Mouse (Mus musculus) granulocyte monocyte progenitor cell, adult 5-6 weeks (primary cell): ENCODE measurements at regions not wholly inside any gene's neighbourhood (a gene's known extent, or its start where the extent isn't known, plus 50 kb on each side); places are given as distances from the start of the nearest gene placed in this dataset.
"Not testable (repeated sequence)": the region's sequence is repeated elsewhere in the genome, so short reads cannot be mapped to it uniquely, and the experiment has no call there.

Source experiments
- ATAC-seq: replicated peaks from 2 replicates; pipeline ENCODE4 v1.8.0; 2016; ENCODE audit warnings: mild to moderate bottlenecking, moderate TSS enrichment, inconsistent platforms; ENCODE audit not compliant: poor library complexity, severe bottlenecking

DNA sequence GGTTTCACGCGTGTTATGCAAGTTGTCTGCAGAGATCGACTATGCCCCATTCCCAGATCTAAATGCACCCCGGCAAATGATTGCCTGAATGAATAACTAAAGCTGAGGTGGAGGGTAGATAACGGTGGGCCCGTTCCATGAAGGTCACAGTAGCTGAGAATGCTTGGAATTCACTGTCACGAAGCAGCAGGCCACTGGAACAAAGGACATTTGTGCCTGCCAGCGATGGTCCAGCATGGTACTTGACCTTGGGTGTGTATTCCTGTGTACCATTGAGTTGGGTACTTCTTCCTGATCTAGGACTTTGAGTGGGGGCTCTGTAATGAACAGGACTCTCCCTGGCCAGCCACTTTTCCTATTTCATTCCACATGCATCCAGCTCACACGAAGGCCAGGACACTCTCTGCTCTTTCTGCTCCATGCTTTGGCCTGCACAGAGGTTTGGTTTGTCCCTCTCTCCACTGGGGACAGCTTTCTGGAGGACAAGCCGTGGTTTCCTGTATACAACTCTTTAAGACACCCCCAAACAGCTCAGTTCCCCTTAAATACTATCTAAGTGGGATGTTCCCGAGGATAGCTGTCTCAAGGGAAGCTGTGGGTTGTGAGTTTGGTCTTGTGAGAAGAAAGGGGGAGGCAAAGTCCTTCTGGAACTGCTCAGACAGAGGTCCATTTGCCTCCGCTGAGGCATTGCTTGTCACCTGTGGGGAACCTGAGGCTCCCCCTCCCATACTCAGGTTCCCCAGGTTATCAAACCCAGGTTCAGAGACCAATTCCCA is 246.9 kb downstream of the Diras2 start:
- no peak for ATAC-seq

GRCm38 (mm10) chr13:52288400-52288799 is 242.7 kb downstream of the Diras2 start:
- ATAC-seq = no peak

- no peak for ATAC-seq
These were observed 235.2 kb downstream of the Diras2 start for GRCm38 (mm10) chr13:52295847-52296246.

DNA sequence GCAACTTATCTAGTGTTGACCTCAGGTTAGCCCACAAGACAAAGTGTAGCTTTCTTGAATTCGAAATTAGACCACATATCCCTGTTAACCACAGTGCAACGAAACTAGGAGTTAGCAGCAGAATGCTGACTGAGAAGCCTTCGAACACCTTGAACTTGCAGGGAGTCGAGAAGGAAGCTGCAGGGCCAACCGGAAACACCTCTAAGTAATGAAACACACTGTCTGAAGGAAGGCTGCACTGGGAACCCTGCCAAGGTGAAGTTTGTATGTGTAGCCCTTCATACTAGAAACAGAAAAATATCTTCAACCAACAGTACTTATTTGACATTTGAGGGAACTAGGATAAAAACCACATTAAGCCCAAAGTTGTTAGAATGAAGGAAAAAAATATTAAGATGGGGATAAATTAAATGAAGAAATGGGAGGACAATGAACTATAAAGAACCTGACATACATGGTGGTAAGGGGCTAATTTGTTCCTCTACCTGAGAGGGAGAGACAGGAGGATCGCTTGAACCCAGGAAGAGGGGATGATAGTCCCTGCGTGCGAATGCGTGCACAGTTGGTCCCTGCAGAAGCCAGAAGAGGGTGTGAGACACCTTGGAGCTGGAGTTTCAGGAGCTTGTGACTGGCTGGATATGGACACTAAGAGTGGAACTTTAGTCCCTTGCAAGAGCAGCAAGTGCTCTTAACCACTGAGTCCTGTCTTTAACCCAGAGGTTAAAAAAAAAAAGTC is 234.4 kb downstream of the Diras2 start:
- ATAC-seq = peak; percentile 33

- ATAC-seq = no peak
These were observed 233.8 kb downstream of the Diras2 start for GRCm38 (mm10) chr13:52297277-52297623.

GRCm38 (mm10) chr13:52298362-52298761 is 232.7 kb downstream of the Diras2 start:
- ATAC-seq = no peak

DNA sequence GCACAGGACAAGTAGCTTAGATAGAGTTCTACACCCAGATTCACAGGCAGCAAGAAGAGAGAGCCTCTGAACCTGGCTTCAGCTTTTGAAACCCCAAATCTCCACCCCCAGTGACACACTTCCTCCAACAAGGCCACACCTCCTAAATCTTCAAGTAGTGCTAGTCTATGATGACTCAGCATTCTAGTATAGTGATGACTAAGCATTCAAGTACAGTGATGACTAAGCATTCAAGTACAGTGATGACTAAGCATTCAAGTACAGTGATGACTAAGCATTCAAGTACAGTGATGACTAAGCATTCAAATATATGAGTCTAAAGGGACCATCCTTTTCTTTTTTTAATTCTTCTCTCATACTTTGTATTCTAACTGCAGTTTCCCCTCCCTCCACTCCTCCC is 225.8 kb downstream of the Diras2 start:
- peak; percentile 40; the same call in 1 of the 2 replicates for ATAC-seq

DNA sequence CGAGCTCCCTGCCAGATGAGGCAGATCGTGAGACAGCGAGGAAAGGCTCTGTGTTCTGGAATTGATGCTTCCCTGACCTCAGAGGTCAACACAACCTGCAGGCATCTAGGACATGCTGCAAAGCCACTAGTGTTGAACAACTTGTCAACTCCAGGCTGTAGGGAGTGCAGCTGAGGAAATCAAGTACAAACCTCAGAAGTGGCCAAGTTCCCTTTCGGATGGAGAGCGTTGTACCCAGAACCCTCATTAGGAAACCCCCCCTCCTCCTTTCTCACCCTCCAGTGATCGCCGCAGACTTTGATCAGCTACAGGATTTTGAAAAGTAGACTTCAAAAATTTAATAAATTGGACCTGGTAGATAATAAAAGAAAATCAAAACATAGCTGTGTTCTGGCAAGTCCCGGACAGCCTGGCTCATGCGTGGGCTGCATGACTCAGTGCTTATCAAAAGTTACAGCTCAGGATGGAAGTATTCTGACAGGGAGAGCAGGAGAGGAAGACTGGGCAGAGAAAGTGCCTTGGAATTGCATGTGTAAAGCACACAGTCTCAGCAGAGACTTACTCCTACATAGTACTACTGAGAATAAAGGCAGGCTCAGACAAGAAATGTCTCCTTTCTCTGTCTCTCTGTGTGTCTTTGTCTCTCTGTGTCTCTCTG is 224.2 kb downstream of the Diras2 start:
- peak; percentile 76 for ATAC-seq

GRCm38 (mm10) chr13:52310954-52311353 is 220.1 kb downstream of the Diras2 start:
- ATAC-seq = no peak

- no peak for ATAC-seq
These were observed 212.8 kb downstream of the Diras2 start for GRCm38 (mm10) chr13:52318276-52318675.

DNA sequence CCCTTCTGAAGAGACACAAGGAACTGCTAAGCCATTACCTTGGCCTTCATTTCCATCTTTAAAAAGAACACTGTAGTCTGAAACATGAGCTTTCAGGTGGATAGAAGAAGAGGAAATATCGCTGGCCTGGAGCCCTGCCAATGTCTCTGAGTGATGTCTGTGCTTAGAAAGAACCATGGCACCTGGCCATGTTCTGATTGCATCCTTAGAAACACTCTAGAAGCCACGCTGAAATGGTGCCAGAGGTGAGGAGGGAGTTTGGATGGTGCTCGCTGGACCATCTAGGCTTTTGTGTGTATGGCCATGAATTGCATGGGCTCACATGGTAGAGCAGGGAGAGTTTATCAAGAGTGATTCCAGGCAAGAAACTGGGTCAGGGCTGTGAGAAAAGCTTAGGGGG is 207.4 kb downstream of the Diras2 start:
- no peak for ATAC-seq

DNA sequence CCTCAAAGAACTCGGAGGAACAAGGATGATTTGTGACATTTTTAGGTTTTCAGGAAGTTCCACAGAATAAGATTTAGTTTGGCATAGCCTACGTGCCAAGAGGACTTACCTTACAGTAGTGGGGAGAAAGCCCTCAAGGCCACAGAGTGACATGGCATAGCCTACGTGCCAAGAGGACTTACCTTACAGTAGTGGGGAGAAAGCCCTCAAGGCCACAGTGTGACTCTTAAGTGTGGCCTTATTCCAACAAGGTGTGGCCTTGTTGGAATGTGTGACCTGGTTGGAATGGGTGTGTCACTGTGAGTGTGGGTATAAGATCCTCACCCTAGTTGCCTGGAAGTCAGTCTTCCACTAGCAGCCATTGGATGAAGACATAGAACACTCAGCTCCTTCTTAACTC is 206.7 kb downstream of the Diras2 start:
- not testable (repeated sequence) for ATAC-seq

- ATAC-seq = not testable (repeated sequence)
These were observed 205.4 kb downstream of the Diras2 start for GRCm38 (mm10) chr13:52325647-52326046.

DNA sequence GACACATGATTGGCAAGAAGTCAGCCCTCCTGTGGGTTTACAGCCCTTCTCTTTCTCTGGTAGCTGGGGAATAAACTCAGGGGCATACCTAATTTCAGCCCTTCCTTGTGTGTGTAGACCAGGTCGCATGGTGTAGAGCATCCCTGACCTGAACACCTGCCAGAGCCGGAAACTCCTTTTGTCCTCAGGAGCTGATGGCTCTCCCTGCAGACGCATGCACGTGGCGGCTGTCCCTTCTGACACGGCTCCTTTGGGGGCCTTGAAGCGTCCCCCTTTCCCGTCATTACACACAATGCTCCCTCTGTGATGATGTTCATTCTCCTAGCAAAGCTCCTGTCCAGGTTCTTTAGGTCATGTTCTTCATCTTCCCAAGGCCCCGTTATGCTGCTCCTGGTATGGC is 203.3 kb downstream of the Diras2 start:
- no peak for ATAC-seq

DNA sequence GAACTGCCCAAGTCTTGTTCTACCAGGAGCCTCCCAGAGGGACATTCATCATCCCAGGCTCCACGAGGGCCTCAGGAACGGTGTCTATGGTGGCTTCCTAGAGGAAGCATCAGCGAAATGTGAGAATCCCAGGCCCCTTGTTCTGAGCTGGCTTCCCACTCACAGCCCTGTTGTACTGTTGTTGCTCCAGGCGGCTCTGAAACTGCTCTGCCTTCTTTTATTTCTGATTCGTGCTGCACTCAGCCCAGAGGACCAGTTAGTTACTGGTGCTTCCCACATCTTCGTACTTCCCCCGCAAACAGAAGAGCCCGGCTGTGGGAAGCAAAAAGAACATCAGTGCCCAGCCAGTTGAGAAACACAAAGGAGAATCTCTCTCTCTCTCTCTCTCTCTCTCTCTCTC is 202.3 kb downstream of the Diras2 start:
- no peak for ATAC-seq

- ATAC-seq = peak; percentile 72
These were observed 200.0 kb downstream of the Diras2 start for GRCm38 (mm10) chr13:52331068-52331467.

DNA sequence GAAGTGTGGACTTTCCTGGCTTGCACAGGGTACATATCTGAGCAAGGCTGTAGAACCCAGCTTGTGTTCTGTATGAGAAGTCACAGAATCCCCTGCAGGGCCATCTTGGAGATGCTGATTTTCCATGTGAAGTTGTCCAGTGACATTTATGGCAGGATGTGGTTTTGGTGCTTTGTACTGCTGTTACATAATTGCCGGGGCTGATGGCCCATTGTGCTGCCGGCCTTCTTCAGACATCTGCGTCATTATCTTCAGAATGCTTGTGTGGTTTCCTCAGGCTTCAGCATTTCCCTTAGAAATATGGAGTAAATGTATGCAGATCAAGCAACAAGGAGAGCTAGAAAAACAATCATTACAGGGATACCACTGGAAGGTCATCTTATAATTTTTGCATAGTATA is 196.1 kb downstream of the Diras2 start:
- ATAC-seq = peak; percentile 80

GRCm38 (mm10) chr13:52337936-52338335 is 193.1 kb downstream of the Diras2 start:
- ATAC-seq = no peak

DNA sequence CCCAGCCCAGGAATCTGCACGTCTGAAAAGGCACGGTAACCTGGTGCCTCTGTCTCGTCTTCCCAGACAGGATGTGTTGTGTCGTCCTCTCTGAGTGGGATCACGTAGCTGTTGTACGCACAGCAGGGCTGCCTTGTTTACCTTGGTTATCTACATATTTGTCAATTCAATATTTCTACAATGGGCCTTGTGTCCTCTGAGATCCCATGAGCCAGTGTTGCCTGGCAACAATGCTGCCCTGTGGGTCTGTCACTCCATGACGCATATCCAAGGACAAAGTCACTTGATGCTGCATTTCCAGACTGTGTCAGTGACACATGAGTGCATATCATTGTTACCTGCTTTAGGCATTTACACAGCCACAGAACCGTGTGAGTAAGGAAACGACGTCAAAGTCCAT is 191.9 kb downstream of the Diras2 start:
- ATAC-seq = no peak

- ATAC-seq = no peak
These were observed 189.1 kb downstream of the Diras2 start for GRCm38 (mm10) chr13:52341981-52342380.

GRCm38 (mm10) chr13:52344383-52344782 is 186.7 kb downstream of the Diras2 start:
- no peak for ATAC-seq
